Mouse (Mus musculus): ENCODE results near the gene St3gal2.
"Not testable (repeated sequence)": the region's sequence is repeated elsewhere in the genome, so short reads cannot be mapped to it uniquely, and the experiment has no call there.

Gene St3gal2

GRCm38 (mm10) chr8:110990017-110990416 lies 70.3 kb downstream of the St3gal2 start:
- no peak for DNase-seq (ENCODE audit: low spot score in 2 of 2)

GRCm38 (mm10) chr8:110996641-110997430 lies 77.1 kb downstream of the St3gal2 start:
- no peak for DNase-seq (ENCODE audit: low spot score in 2 of 2)

- DNase-seq (ENCODE audit: low spot score in 2 of 2), result peak; percentile 81 to 89
These were observed 78.1 kb downstream of the St3gal2 start, which contains the start of gene Ddx19a for GRCm38 (mm10) chr8:110997547-110998531. Ddx19a (minus strand) TSS chr8:110997800.

GRCm38 (mm10) chr8:111010230-111010991 lies 90.7 kb downstream of the St3gal2 start:
- not testable (repeated sequence) for DNase-seq (ENCODE audit: low spot score in 2 of 2)
